Mouse (Mus musculus) liver, postnatal 0 days (tissue): ENCODE measurements around the gene Gm3336. TPM values are rescaled to one million over a fixed set of nuclear protein-coding genes. Genes with fewer than 3 reads are reported as not detected.

Experiments
- ATAC-seq: fragments of 200-750 bp; cut with Nextera tagmentation; 2 replicates; pipeline ENCODE4 v1.8.0; 2017; ENCODE audit warnings: mild to moderate bottlenecking, moderate library complexity
- DNase-seq: peaks from one replicate; pipeline ENCODE4 v3.0.0-alpha.2; 2016
- H3K27ac ChIP-seq: fragments of 300-500 bp; sonication (generic); 2 replicates; pipeline ENCODE4 v1.5.1; 2014; ENCODE audit warnings: antibody characterized with exemption, moderate library complexity, mild to moderate bottlenecking, low read depth
- H3K27me3 ChIP-seq: fragments of 300-500 bp; sonication (generic); 2 replicates; pipeline ENCODE4 v1.6.1; 2014; ENCODE audit warnings: low read length, control low read depth, mixed read lengths; ENCODE audit not compliant: insufficient read depth
- H3K36me3 ChIP-seq: fragments of 300-500 bp; sonication (generic); replicated peaks from 2 replicates; pipeline ENCODE4 v1.6.1; 2014; ENCODE audit warnings: mild to moderate bottlenecking, control low read depth, low read length, moderate library complexity, mixed read lengths; ENCODE audit not compliant: insufficient read depth
- H3K4me1 ChIP-seq: fragments of 300-500 bp; sonication (generic); 2 replicates; pipeline ENCODE4 v1.6.1; 2014; ENCODE audit warnings: antibody characterized with exemption, mild to moderate bottlenecking, control low read depth; ENCODE audit not compliant: insufficient read depth
- H3K4me2 ChIP-seq: fragments of 300-500 bp; sonication (generic); 2 replicates; pipeline ENCODE4 v1.6.1; 2014; ENCODE audit warnings: low read depth, mild to moderate bottlenecking, low read length, moderate library complexity, mixed read lengths
- H3K4me3 ChIP-seq: fragments of 300-500 bp; sonication (generic); 2 replicates; pipeline ENCODE4 v1.5.1; 2014; ENCODE audit warnings: low read depth, low read length
- H3K9ac ChIP-seq: fragments of 300-500 bp; sonication (generic); replicated peaks from 2 replicates; pipeline ENCODE4 v1.6.1; 2014; ENCODE audit warnings: mild to moderate bottlenecking, moderate library complexity
- H3K9me3 ChIP-seq: fragments of 300-500 bp; sonication (generic); 2 replicates; pipeline ENCODE4 v1.6.1; 2016; ENCODE audit warnings: mild to moderate bottlenecking, control low read depth, low read length, mixed read lengths
- CTCF ChIP-seq: sonication (generic); IDR thresholded peaks from 2 replicates; pipeline ENCODE4 v1.5.1; 2016; ENCODE audit warnings: antibody characterized with exemption, low read depth
- EP300 ChIP-seq: IDR thresholded peaks from 2 replicates; pipeline ENCODE4 v1.6.1; 2016; ENCODE audit warnings: antibody characterized with exemption, low read depth, mild to moderate bottlenecking
- WGBS: fragments of 180-500 bp; shearing (Covaris S2); extraction: QIAGEN DNeasy Blood & Tissue Kit; methylation state at CpG from one replicate; pipeline ENCODE4 v1.1.7; 2014; ENCODE audit not compliant: insufficient replicate concordance; 5-methylcytosine and 5-hydroxymethylcytosine counted together
- polyA plus RNA-seq: library from polyadenylated mRNA; unstranded; fragments of >200 nt; fragmentation: Nextera tagmentation; extraction: Ambion mirVana; gene quantifications from 2 replicates; pipeline ENCODE4 v1.2.1, GENCODE M21; 2015

Gm3336 gene
- polyA plus RNA-seq, 1 experiment from 2014 or later = 0.22 TPM

DNA sequence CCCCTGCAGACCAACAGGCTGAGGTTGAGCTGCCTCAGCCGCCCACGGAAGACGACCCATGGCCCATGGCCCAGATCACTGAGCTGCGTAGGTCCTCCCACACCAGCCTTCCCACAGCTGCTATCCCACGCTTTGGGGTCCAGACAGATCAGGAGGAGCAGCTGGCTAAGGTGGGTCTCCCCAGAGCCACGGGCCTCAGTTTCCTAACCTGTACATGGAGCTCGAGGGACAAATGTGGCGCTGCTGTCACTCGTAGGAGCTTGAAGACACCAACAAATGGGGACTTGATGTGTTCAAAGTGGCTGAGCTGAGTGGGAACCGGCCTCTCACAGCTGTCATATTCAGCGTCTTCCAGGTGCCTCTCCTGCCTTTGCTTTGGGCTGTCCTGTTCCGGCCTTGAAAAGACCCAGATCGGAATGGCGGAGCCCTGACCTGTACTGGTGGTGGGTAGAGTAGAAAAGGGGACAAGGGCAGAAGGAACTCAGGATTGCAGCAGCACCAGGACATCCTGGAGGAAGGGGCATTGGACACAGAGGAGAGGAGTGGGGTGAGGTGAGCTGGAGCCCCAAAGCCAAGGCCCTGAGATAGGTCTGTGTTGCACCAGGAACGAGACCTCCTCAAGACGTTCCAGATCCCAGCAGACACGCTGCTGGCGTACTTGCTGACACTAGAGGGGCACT, 29.0 kb downstream of the Gm3336 start:
- no peak for TF ChIP-seq EP300
- TF ChIP-seq CTCF = no peak

DNA sequence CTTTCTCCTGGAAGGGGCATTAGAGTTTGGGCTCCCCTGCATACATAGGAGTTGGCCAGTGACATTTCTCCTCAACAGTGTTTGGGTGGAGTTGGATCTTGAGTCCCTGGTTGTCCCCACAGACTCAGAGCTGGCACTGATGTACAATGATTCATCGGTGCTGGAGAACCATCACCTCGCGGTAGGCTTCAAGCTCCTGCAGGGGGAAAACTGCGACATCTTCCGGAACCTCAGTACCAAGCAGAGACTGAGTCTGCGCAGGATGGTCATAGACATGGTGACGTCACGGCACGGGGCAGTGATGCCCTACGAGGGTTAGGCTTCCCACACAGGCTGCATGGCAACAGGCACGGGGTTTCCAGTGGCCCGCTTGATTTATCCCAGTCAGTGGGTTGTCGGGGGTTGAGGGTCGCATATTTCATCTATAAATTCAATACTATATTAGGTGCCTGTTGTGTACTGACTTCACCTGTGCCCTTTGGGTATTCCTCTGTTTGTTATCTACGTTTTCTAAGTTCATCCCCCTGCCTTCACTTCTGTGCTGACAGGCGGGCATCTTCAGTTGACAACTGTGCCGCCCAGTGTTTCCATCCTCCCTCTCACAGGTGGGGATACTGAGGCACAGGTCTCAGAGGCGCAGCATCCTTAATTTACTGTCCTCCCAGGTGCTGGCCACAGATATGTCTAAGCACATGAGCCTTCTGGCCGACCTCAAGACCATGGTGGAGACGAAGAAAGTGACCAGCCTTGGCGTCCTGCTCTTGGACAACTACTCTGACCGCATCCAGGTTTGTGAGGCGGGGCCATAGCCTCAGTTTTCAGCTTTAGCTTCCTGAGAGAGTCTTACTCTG, 30.1 kb downstream of the Gm3336 start:
- TF ChIP-seq EP300 (no peak), CTCF (no peak)
- peak; percentile 14 for DNase-seq
- peaks cover 29% of the 10 kb centered on the region for H3K27me3 ChIP-seq

More for the DNA sequence above, 29.0 kb downstream of the Gm3336 start:
- Histone ChIP-seq H3K27me3 (peaks cover 40% of the 10 kb centered on the region), H3K4me2 (no peak overlapping the region), H3K27ac (no peak overlapping the region), H3K9ac (no peak overlapping the region), H3K9me3 (no peaks in the 10 kb centered on the region), H3K4me3 (no peak overlapping the region), H3K36me3 (no peaks in the 10 kb centered on the region), H3K4me1 (peaks cover 15% of the 10 kb centered on the region)
- 76% methylated on average over 18 of the region's 18 CpGs for WGBS
- no peak for ATAC-seq
- DNase-seq = peak; percentile 12

DNA sequence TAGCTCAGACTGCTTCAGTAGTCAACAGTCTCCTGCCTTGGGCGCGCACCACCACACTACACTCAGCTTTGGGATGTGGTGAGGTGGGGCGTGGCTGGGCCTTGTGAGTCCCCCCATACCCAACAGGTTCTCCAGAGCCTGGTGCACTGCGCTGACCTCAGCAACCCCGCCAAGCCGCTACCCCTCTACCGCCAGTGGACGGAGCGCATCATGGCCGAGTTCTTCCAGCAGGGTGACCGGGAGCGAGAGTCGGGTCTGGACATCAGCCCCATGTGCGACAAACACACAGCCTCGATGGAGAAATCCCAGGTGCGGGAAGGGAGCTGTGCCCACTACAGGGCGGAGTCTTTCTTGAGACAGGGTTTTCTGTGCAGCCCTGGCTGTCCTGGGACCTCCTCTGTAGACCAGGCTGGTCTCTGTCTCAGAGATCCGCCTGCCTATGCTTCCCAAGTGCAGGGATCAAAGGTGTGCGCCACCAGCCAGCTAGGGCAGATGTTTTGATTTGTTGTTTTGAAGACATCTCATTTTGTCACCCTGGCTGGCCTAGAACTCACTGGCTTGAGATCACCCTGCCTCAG, 30.8 kb downstream of the Gm3336 start:
- Histone ChIP-seq H3K27me3 (peaks cover 22% of the 10 kb centered on the region), H3K9ac (no peak overlapping the region), H3K27ac (no peak overlapping the region), H3K4me1 (peaks cover 18% of the 10 kb centered on the region), H3K9me3 (no peaks in the 10 kb centered on the region), H3K4me3 (no peak overlapping the region), H3K4me2 (no peak overlapping the region), H3K36me3 (no peaks in the 10 kb centered on the region)
- no peak for DNase-seq
- ATAC-seq = no peak
- TF ChIP-seq EP300 (no peak), CTCF (no peak)
- WGBS = 77% methylated on average over 19 of the region's 19 CpGs

More for the DNA sequence above, 30.1 kb downstream of the Gm3336 start:
- H3K4me2 ChIP-seq = no peak overlapping the region
- H3K36me3 ChIP-seq = no peaks in the 10 kb centered on the region
- 81% methylated on average over 23 of the region's 23 CpGs for WGBS
- H3K9ac ChIP-seq = no peak overlapping the region
- H3K9me3 ChIP-seq = no peaks in the 10 kb centered on the region
- ATAC-seq = no peak
- H3K27ac ChIP-seq = no peak overlapping the region
- peaks cover 19% of the 10 kb centered on the region for H3K4me1 ChIP-seq
- no peak overlapping the region for H3K4me3 ChIP-seq

DNA sequence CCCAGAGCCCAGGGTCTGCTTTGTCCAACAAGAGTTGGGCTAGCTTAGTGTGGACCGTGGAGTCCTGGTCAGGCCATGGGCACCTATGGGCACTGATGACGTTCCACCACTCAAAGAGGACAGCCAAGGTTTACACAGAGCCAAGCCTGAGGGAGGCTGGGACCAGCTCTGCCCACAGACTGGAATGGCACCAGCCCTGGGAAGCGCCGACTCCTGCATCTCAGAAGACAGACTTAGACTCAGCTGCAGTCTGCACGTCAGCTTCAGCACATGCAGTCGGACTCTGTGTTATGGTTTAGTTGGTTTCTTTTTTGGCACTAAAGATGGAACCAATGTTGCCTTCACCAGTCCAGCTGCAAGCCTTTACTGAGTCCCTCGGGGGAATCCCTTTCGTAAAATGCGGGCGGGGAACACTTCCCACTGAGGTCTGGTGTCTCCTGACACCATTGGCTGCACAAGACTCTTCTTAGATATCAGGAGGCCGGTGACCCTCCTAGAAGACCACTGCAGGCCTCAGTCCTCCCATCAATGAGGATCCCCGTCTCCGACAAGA, 31.9 kb downstream of the Gm3336 start:
- Histone ChIP-seq H3K4me2 (no peak overlapping the region), H3K27me3 (peaks cover 14% of the 10 kb centered on the region), H3K27ac (peak overlapping the region; percentile 23), H3K4me1 (peaks cover 20% of the 10 kb centered on the region), H3K9ac (no peak overlapping the region), H3K9me3 (no peaks in the 10 kb centered on the region), H3K4me3 (no peak overlapping the region), H3K36me3 (no peaks in the 10 kb centered on the region)
- WGBS = 72% methylated on average over 13 of the region's 13 CpGs
- peak; percentile 19 for DNase-seq
- TF ChIP-seq CTCF (no peak), EP300 (no peak)
- ATAC-seq = no peak

DNA sequence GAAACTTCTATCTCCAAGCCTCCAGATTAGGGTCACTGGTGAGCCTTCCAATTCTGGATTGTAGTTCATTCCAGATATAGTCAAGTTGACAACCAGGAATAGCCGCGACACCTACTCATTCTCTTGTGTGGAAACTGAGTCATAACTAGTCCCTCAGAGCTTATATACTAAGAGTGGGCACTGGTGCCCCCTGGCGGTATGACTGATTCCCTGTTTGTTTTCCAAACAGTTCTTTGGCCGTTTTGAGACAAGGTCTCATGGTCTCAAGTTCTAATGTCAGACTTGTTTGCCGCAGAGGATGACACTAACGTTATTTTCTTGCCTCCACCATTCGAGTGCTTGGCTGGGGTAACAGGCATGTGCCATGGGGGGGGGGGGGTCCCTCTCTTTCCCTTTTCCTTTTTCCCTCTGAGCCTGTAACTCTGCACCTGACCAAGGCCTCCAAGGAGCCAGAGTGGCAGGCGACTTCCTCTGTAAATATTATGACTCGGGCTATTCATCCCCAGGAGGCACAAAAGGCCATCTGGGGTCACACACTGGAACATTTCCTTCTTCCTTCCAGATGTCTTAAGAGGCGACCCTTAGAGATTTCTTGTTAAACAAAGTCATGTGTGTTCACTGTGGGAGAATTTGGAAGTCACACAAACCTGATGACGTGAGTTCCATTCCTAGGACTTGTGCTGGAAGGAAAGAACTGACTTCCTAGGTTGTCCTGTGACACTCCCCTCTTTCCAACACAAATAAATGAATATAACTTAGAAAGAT, 33.8 kb downstream of the Gm3336 start:
- peaks cover 26% of the 10 kb centered on the region for H3K4me1 ChIP-seq
- peak overlapping the region; percentile 41; the same call in 1 of the 2 replicates for H3K9ac ChIP-seq
- peak overlapping the region; percentile 62; the same call in 1 of the 2 replicates for H3K4me2 ChIP-seq
- 0 out of 2 replicates have a peak, but pooled peaks cover 5% of the 10 kb centered on the region for H3K27me3 ChIP-seq
- 19% methylated on average over 11 of the region's 11 CpGs for WGBS
- H3K9me3 ChIP-seq = no peaks in the 10 kb centered on the region
- H3K4me3 ChIP-seq = no peak overlapping the region
- peak; percentile 84 for DNase-seq
- ATAC-seq = no peak
- H3K27ac ChIP-seq = peak overlapping the region; percentile 84
- peaks cover 3% of the 10 kb centered on the region; the same call in 1 of the 2 replicates for H3K36me3 ChIP-seq
- TF ChIP-seq EP300 = peak; percentile 61
- TF ChIP-seq CTCF = peak; percentile 83
